Mouse (Mus musculus) gastrocnemius, postnatal 10 days (tissue): ENCODE measurements at regions not wholly inside any gene's neighbourhood (a gene's known extent, or its start where the extent isn't known, plus 50 kb on each side); places are given as distances from the start of the nearest gene placed in this dataset.

ENCODE experiments used
- DNase-seq: peaks from one replicate; pipeline ENCODE4 v3.0.0; 2021; ENCODE audit warnings: mixed read lengths
- microRNA-seq, 2 experiments: library from miRNA; unstranded; fragments of <30 nt; microRNA quantifications; one replicate each; pipeline ENCODE4 v1.2.0; 2021

GRCm38 (mm10) chr7:139741246-139741903 lies 57.8 kb upstream of the Cfap46 start:
- DNase-seq = no peak

- peak; percentile 35 for DNase-seq
Observed at GRCm38 (mm10) chr7:139746803-139747202, 63.2 kb upstream of the Cfap46 start.

GRCm38 (mm10) chr7:139747290-139748067 lies 63.9 kb upstream of the Cfap46 start:
- DNase-seq = no peak

- DNase-seq = no peak
Observed at GRCm38 (mm10) chr7:139755004-139755403, 71.4 kb upstream of the Cfap46 start.

- DNase-seq = no peak
Observed at GRCm38 (mm10) chr7:139762522-139762921, 71.5 kb upstream of the Adgra1 start.

- no peak for DNase-seq
Observed at GRCm38 (mm10) chr7:139763241-139763640, 70.7 kb upstream of the Adgra1 start.

GRCm38 (mm10) chr7:139766296-139766695 lies 67.7 kb upstream of the Adgra1 start:
- DNase-seq = no peak

- DNase-seq = no peak
Observed at GRCm38 (mm10) chr7:139769167-139769566, 64.8 kb upstream of the Adgra1 start.

GRCm38 (mm10) chr7:139777243-139777642 lies 56.7 kb upstream of the Adgra1 start:
- no peak for DNase-seq

DNA sequence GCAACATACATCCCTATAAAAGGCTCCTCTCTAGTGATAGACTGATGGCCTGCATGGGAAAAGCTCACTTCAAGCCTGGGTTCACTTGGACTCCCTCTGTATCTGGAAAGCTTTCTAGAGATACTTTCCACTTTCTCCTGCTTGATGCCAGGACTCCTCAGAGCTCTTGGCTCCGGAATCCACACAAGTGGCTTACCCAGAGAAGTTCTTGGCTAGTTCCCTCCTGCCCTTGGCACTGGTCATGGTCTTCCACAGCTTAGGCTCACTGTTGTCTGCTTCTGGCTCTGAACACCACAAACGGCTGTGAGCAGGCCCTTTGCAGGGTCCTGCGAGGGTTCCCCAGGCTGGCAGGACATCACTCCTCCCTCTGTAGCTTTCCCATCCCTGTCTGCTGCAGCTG lies 54.1 kb upstream of the Adgra1 start:
- DNase-seq = peak; percentile 22

- DNase-seq = no peak
Observed at GRCm38 (mm10) chr7:139781513-139781912, 52.5 kb upstream of the Adgra1 start.

Small RNA genes lying in the stretch of these regions (microRNA-seq; reads per million reads assigned to microRNA genes)
- gene Mir6401 = 0 reads per million in 2 experiments
